Mouse (Mus musculus) forebrain, embryonic 14.5 days (tissue): ENCODE measurements at regions not wholly inside any gene's neighbourhood (a gene's known extent, or its start where the extent isn't known, plus 50 kb on each side); places are given as distances from the start of the nearest gene placed in this dataset.
A peak's percentile ranks its signal among the peaks of the same experiment; 100 is the strongest.

Experiments used
- ATAC-seq: fragments of 200-750 bp; cut with Nextera tagmentation; 2 replicates; pipeline ENCODE4 v1.8.0; 2017; ENCODE audit warnings: mild to moderate bottlenecking, moderate library complexity
- DNase-seq: peaks from one replicate; pipeline ENCODE4 v3.0.0-alpha.2; 2015; ENCODE audit warnings: low spot score
- H3K27ac ChIP-seq: fragments of 300-500 bp; sonication (generic); 2 replicates; pipeline ENCODE4 v1.5.1; 2014; ENCODE audit warnings: low read depth, mild to moderate bottlenecking, control low read depth, low read length, moderate library complexity
- H3K27me3 ChIP-seq: fragments of 300-500 bp; sonication (generic); replicated peaks from 2 replicates; pipeline ENCODE4 v1.6.1; 2014; ENCODE audit warnings: low read length, control low read depth, mixed read lengths; ENCODE audit not compliant: control insufficient read depth, insufficient read depth
- H3K36me3 ChIP-seq: fragments of 300-500 bp; sonication (generic); 2 replicates; pipeline ENCODE4 v1.6.1; 2014; ENCODE audit warnings: low read length, control low read depth; ENCODE audit not compliant: control insufficient read depth, insufficient read depth
- H3K4me1 ChIP-seq: fragments of 300-500 bp; sonication (generic); 2 replicates; pipeline ENCODE4 v1.6.1; 2014; ENCODE audit warnings: antibody characterized with exemption, low read length, control low read depth; ENCODE audit not compliant: control insufficient read depth, insufficient read depth
- H3K4me2 ChIP-seq: fragments of 300-500 bp; sonication (generic); 2 replicates; pipeline ENCODE4 v1.6.1; 2014; ENCODE audit warnings: mild to moderate bottlenecking, control low read depth, low read length
- H3K4me3 ChIP-seq: fragments of 300-500 bp; sonication (generic); 2 replicates; pipeline ENCODE4 v1.5.1; 2014; ENCODE audit warnings: low read depth, low read length, control low read depth
- H3K9ac ChIP-seq: fragments of 300-500 bp; sonication (generic); 2 replicates; pipeline ENCODE4 v1.6.1; 2014; ENCODE audit warnings: mild to moderate bottlenecking, low read length, control low read depth, moderate library complexity
- H3K9me3 ChIP-seq: fragments of 300-500 bp; sonication (generic); replicated peaks from 2 replicates; pipeline ENCODE4 v1.6.1; 2016; ENCODE audit warnings: low read length, control low read depth, mixed read lengths; ENCODE audit not compliant: control insufficient read depth
- WGBS: fragments of 180-500 bp; shearing (Covaris S2); extraction: QIAGEN DNeasy Blood & Tissue Kit; methylation state at CpG from one replicate; pipeline ENCODE4 v1.1.7; 2014; 5-methylcytosine and 5-hydroxymethylcytosine counted together

DNA sequence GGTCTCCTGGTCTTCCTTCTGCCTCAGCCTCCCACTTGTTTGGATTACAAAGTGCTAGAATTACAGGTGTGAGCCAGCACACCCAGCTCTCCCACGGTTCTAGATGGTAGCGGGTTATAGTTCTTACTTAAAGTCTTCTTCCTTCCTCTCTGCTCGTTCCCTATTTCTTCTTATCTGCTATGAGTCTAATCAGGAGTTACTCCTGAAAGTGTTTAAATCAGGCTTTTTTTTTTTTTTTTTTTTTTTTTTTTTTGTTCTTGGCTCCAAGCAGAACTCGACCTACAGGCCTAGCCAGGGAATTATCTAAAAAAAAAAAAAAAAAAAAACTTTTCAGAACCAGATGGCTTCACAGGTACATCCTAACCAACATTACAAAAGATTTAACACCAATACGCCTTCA, 66.0 kb upstream of the Gm9887 start:
- ATAC-seq, result no peak
- H3K9ac ChIP-seq, result no peak overlapping the region
- 80% methylated on average over 5 of the region's 5 CpGs for WGBS
- DNase-seq, result no peak
- no peaks in the 10 kb centered on the region for H3K36me3 ChIP-seq
- H3K4me3 ChIP-seq, result no peak overlapping the region
- no peaks in the 10 kb centered on the region for H3K27me3 ChIP-seq
- H3K9me3 ChIP-seq, result no peaks in the 10 kb centered on the region
- H3K4me1 ChIP-seq, result no peaks in the 10 kb centered on the region
- no peak overlapping the region for H3K27ac ChIP-seq
- no peak overlapping the region for H3K4me2 ChIP-seq

DNA sequence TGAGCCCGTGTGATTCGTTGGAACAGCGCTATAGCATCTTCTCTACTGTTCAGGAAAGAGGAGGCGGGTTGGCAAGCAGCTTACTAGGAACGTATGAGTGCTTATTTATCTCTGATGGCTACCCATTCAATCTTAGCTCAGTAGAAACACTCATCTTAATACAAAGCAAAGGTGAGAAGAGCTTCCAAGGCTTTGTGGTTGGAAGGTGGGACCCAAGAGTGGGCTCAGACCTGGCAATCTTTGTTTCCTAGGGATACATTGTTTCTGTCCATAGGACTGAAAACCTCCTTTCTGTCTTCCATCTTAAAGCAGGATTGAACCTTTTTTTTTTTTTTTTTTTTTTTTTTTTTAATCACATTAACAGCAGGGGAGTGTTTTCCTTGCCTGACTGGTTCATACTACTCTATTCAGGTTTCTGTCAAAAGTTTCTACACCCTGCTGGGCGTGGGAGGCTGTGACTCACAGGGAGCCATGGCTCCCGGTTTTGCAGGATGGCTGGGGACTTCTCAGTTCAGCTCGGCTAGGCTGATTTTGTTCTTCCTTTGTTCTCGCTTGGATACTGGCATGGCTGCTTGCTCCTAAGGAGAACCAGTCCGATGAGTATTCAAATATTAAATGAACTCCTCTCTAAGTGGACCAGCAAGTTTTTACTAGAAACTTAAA, 64.7 kb upstream of the Gm9887 start:
- peak; percentile 76; the same call in 1 of the 2 replicates for ATAC-seq
- DNase-seq, result peak; percentile 57
- Histone ChIP-seq H3K4me1 (no peaks in the 10 kb centered on the region), H3K27ac (no peak overlapping the region), H3K36me3 (no peaks in the 10 kb centered on the region), H3K9ac (no peak overlapping the region), H3K4me3 (no peak overlapping the region), H3K4me2 (no peak overlapping the region), H3K27me3 (no peaks in the 10 kb centered on the region), H3K9me3 (no peaks in the 10 kb centered on the region)
- WGBS, result 3% methylated on average over 10 of the region's 10 CpGs

DNA sequence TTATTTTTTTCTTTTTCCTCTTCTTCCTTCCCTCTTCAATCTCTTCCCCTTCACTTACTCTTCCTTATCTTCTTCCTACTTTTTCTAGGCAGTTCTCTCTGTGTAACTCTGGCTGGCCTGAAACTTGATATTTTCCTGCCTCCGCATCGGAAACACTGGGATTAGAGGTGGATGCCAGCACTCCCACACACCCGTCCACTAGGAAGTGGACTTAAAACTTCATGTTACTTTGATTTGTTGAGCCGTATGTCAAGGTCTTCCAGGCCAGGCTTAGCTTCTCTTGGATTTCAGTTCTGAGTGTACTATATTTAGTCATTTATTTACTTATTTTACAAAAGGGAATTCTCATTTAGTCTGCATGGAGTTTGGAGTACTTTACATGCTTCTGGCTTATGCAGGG, 62.1 kb upstream of the Gm9887 start:
- 93% methylated on average over 4 of the region's 4 CpGs for WGBS
- H3K27me3 ChIP-seq, result no peaks in the 10 kb centered on the region
- no peak overlapping the region for H3K4me3 ChIP-seq
- DNase-seq (no peak), ATAC-seq (no peak)
- no peaks in the 10 kb centered on the region for H3K36me3 ChIP-seq
- H3K9me3 ChIP-seq, result no peaks in the 10 kb centered on the region
- H3K9ac ChIP-seq, result no peak overlapping the region
- no peaks in the 10 kb centered on the region for H3K4me1 ChIP-seq
- no peak overlapping the region for H3K27ac ChIP-seq
- H3K4me2 ChIP-seq, result no peak overlapping the region

DNA sequence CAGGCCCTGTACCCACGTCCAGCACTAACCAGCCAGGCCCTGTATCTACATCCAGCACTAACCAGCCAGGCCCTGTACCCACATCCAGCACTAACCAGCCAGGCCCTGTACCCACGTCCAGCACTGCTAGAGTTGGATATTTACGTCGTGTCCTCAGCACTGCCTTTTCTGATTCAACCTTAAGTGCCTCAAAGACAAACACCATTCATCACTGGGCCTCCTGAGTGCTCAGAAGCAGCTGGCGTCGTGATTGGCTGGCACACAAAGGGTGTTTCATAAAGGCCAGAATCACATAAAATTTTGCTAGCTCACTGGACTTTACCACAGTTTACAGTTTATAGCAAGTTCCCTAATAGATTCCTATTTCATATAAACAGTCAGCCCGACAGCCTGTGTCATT, 59.8 kb upstream of the Gm9887 start:
- no peak overlapping the region for H3K27ac ChIP-seq
- no peaks in the 10 kb centered on the region for H3K9me3 ChIP-seq
- no peaks in the 10 kb centered on the region for H3K4me1 ChIP-seq
- 44% methylated on average over 7 of the region's 7 CpGs for WGBS
- no peaks in the 10 kb centered on the region for H3K27me3 ChIP-seq
- ATAC-seq (no peak), DNase-seq (no peak)
- no peak overlapping the region for H3K4me3 ChIP-seq
- H3K36me3 ChIP-seq, result no peaks in the 10 kb centered on the region
- H3K9ac ChIP-seq, result no peak overlapping the region
- no peak overlapping the region for H3K4me2 ChIP-seq

DNA sequence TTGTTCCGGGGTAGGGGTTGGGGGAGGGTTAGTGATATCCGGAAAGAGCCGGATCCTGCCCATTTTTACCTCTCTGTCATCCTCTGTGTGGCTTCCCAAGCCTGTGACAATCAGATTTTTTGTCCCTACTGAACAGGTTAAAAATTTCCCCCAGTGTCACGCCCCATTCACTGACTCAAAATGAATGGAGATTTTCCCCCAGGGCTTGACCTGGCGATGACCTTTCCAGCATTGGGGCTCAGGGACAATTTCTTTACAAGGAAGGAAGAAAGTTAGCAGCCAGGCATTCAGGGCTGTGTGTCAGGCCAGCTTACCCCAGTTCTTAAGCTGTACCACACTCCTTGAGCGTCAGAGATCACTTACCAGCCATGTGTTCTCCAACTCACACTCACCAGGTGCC, 55.9 kb upstream of the Gm9887 start:
- ATAC-seq (no peak), DNase-seq (no peak)
- H3K4me1 ChIP-seq, result no peaks in the 10 kb centered on the region
- WGBS, result 38% methylated on average over 6 of the region's 6 CpGs
- no peak overlapping the region for H3K4me2 ChIP-seq
- H3K27me3 ChIP-seq, result no peaks in the 10 kb centered on the region
- H3K9ac ChIP-seq, result no peak overlapping the region
- no peak overlapping the region for H3K4me3 ChIP-seq
- H3K36me3 ChIP-seq, result no peaks in the 10 kb centered on the region
- H3K27ac ChIP-seq, result no peak overlapping the region
- H3K9me3 ChIP-seq, result no peaks in the 10 kb centered on the region

DNA sequence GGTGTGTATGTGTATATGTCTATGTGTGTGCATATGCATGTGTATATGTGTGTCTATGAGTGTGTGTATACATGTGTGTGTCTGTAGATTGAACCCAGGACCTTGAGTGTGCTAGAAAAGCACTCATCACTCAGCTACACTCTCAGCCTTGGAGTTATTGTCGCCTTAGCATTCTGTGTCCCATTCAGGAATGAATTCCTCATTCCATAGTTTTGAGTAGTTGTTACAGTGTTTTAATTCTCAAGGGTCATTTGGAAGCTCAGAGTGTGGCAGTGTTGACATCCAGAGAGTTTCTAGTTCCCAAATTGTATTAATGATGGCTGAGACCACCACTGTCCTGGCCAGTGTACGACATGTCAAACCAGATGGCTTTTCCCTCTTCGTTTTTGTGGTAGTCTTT, 53.4 kb upstream of the Gm9887 start:
- Histone ChIP-seq H3K4me1 (no peaks in the 10 kb centered on the region), H3K4me2 (no peak overlapping the region), H3K9ac (no peak overlapping the region), H3K36me3 (no peaks in the 10 kb centered on the region), H3K27ac (no peak overlapping the region), H3K27me3 (no peaks in the 10 kb centered on the region), H3K9me3 (no peaks in the 10 kb centered on the region), H3K4me3 (no peak overlapping the region)
- 80% methylated on average over 3 of the region's 3 CpGs for WGBS
- no peak for ATAC-seq
- DNase-seq, result no peak

DNA sequence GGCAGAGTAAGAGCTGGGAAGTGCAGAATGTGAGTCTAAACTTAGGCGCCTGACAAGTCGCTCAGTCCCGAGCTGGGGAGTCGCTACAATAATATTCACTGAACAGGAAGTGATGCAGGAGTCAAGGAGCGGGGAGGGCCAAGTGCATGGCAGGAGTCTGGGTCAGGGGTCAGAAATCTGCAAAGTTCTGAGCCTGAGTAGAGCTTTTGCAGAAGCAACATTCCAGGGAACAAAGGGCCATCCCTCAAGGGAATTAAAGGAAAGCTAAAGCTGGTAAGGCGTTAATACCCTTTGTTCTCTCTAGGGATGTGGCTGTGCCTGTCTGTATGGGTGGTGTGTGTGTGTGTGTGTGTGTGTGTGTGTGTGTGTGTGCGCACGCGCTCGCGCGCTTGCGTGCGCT, 52.7 kb upstream of the Gm9887 start:
- ATAC-seq (no peak), DNase-seq (peak; percentile 17)
- H3K27ac ChIP-seq, result 0 out of 2 replicates have a peak overlapping the region, but pooled peaks have one; percentile 33
- WGBS, result 57% methylated on average over 14 of the region's 14 CpGs
- H3K4me2 ChIP-seq, result no peak overlapping the region
- H3K4me1 ChIP-seq, result no peaks in the 10 kb centered on the region
- no peak overlapping the region for H3K9ac ChIP-seq
- H3K27me3 ChIP-seq, result no peaks in the 10 kb centered on the region
- no peaks in the 10 kb centered on the region for H3K9me3 ChIP-seq
- no peaks in the 10 kb centered on the region for H3K36me3 ChIP-seq
- H3K4me3 ChIP-seq, result no peak overlapping the region
